Mouse (Mus musculus): ENCODE results near the gene Mapk13. TPM values are rescaled to one million over a fixed set of nuclear protein-coding genes. Genes with fewer than 3 reads are reported as not detected.
"Not testable (repeated sequence)": the region's sequence is repeated elsewhere in the genome, so short reads cannot be mapped to it uniquely, and the experiment has no call there.

Gene Mapk13
- polyA plus RNA-seq, 1 experiment: 0.88 TPM

DNA sequence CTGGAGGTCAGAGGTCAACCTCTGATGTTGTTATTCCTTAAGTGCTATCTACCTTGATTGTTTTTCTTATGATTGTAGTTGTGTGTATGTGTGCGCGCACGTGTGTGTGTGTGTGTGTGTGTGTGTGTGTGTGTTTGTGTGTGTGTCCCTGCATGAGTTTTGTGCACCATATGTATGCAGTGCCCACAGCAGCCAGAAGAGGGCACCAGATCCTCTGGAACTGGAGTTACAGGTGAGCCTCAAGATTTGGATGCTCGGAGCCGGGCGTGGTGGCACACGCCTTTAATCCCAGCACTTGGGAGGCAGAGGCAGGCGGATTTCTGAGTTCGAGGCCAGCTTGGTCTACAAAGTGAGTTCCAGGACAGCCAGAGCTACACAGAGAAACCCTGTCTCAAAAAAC is 5.2 kb downstream of the Mapk13 start:
- DNase-seq (ENCODE audit: extremely low spot score in 1 of 2, low spot score in 1 of 2): not testable (repeated sequence)

DNA sequence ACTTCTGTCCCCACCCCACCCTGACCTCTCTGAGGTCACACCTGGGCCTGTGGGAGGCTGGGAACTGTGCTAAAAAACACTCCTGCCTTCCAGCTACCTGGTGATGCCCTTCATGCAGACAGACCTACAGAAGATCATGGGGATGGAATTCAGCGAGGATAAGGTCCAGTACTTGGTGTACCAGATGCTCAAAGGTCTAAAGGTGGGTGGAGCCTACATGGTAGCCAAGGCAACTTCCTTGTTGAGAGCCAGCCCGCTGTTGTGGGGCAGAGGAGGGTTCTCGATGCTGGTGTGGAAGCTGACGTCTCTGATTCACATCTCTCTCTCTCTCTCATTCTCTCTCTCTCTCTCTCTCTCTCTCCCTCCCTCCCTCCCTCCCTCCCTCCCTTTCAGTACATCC is 6.1 kb downstream of the Mapk13 start:
- no peak for DNase-seq (ENCODE audit: extremely low spot score in 1 of 2, low spot score in 1 of 2)

DNA sequence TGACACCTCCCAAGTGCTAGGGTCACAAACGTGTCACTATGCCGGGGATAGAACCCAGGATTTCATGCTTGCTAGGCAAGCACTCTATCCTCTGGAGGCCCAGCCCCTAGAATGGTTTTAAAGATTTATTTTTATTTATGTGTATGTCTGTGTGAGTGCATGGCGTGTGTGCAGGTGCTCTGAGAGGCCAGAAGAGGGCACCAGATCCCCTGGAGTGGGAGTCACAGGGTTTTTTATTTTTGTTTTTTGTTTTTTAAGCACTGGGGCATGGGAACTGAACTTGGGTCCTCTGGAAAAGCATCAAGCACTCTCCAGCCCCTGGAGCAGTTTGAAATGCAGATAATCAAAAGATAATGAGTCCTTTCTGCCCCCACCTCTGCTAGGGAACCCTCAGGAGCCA is 7.7 kb downstream of the Mapk13 start:
- no peak for DNase-seq (ENCODE audit: extremely low spot score in 1 of 2, low spot score in 1 of 2)

DNA sequence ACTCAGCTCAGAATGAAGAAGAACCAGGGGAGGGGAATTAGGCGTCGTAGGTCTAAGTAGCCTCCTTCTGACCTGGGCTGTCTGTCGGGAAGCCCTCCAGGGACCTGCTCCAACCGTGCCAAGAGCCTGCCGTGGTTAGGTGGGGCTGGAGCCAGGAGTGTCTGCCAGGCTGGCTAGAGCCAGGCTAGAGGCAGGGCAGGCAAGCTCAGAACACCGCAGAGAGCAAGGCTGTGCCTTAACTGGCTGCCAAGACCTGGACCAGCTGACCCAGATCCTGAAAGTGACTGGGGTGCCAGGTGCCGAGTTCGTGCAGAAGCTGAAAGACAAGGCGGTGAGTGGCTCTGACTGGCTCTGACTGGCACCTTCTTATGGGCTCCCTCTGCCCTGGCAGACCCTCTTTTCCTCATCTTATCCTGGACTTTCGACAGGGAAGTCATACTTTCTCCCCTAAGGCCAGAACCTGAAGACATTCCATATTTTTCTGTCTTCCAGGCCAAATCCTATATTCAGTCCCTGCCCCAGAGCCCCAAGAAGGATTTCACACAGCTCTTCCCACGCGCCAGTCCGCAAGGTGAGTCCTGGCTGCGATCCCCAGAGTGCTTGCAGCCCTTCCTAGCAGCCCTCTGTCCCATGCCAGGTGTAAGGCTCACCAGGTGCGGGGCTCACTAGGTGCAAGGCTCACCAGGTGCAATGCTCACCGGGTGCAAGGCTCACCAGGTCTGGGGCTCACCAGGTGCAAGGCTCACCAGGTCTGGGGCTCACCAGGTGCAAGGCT is 8.3 kb downstream of the Mapk13 start:
- DNase-seq (ENCODE audit: extremely low spot score in 1 of 2, low spot score in 1 of 2): peak in 1 of 2 experiments; percentile 14

DNA sequence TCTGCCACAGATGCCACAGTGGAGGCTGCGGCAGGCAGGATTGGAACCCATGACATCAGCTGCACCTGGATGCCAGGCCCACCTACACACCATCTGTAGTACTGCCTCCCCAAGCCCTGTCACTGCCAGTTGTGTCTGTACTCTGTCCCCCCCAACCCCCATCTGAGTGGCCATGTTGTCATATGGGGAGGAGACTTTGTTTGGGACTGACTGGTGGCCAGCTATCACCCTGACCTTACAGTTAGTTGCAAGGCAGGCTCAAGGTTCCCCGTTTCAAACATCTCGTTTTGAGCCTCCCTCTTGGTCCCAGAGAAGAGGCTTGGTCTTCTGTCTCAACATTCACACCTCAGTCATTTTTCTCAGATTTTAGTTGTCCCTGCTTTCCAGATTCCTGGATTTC is 10.6 kb downstream of the Mapk13 start:
- no peak for DNase-seq (ENCODE audit: extremely low spot score in 1 of 2, low spot score in 1 of 2)

DNA sequence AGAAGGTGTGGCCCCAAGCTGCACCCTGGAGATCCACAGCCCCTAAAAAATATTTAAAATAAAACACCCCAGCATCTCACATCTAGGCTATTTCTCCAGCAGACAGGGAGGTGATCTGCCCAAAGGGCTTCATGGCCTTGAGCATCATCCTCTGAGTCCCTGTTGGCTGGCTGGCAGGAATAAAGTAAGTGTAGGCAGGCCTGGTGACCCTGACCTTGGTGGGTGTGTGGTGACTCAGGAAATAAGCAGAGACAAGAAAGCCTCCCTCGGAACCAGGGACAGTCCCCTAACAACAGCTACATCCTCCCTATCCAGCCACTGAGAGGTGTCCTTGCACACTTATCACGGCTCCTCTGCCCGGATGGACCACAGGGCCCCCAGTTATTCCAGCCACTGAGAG is 11.7 kb downstream of the Mapk13 start:
- no peak for DNase-seq (ENCODE audit: extremely low spot score in 1 of 2, low spot score in 1 of 2)

DNA sequence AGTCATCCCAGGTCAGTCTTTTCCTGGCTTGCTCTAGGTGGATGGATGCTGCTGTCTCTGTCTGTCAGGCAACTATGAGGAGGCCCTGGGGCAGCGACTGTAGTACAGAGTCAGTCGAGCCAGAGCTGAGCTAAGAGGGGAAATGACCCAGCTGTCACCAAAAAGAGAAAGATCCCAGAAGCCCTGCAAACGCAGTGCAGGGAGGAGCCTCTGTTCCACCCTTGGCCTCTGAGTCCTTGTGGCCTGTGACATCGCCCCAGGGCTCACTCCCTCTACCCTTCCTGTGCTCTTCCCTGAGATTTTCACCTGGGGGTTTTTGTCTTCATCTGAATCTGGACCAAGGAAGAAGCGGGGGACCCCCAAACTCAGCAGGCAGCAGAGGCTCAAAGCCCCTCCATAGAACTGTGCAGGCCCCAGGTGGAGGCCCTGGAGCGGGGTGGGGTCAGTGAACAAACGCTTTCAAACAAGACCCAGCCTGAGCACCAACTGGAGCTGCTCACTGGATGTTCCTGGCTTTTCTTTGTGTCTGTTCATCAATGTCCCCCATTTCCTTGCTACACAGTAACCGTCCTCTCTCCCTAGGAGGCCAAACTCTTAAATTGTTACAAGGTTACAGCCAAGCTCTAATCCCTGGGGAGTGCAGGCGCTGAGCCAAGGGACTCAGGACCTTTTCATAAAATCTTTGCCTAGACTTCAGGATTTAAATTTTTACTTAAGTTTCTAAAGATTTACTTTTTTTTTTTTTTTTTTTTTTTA is 12.4 kb downstream of the Mapk13 start:
- DNase-seq (ENCODE audit: extremely low spot score in 1 of 2, low spot score in 1 of 2): no peak

DNA sequence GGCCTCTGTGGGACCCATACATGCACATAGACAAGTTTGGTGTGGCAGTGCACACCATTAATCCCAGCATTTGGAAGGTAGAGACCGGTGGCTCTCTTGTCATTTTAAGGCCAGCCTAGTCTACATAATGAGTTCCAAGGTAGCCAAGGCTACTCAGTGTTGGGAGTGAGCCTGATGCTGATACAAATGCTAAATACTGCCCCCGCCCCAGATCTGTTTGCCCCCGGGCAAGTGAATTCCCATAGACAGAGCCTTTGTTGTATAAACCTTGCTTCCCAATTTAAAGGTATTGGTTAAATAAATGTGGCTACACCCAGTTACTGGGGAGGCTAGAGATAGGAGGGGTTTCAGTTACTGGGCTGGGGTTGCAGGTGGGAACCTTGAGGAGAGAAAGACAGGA is 15.9 kb downstream of the Mapk13 start:
- no peak for DNase-seq (ENCODE audit: extremely low spot score in 1 of 2, low spot score in 1 of 2)

DNA sequence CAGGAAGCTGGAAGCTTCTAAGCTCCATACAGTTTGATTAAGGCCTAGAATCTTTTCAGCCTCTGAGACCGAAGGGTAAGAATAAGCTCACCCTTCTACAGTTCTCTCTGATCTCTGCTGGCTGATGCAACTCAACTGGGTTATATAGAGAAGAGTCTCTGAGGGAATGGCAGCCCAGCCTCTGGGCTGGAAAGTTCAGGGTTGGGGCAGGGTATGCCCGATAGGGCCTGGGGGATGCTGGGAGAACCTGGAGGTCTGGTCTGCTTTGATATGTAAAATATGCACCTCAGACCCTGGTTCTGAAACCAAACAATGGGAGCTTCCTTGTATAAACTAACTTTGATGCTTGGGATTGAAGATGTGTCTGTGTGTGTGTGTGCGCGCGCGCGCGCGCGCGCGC is 18.4 kb downstream of the Mapk13 start:
- DNase-seq (ENCODE audit: extremely low spot score in 1 of 2, low spot score in 1 of 2): no peak

DNA sequence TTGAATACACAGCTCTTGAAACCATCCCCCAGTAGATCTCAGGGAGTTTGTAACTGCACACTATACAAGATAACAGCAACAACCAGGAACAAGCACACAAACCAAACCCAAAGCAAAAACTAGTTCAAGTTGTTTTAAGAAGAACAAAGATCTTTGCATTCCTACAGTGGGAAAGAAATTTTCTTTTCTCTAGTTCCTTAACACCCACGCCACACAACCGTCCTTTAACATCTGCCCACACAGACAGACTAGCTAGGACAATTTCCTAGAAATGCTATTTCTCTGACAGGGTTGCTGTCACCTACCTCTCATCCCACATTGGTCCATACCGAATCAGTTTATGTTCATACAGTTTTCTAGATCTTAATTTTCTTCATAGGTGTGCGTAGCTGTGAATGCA is 27.9 kb downstream of the Mapk13 start:
- peak in 1 of 2 experiments; percentile 34 for DNase-seq (ENCODE audit: extremely low spot score in 1 of 2, low spot score in 1 of 2)

DNA sequence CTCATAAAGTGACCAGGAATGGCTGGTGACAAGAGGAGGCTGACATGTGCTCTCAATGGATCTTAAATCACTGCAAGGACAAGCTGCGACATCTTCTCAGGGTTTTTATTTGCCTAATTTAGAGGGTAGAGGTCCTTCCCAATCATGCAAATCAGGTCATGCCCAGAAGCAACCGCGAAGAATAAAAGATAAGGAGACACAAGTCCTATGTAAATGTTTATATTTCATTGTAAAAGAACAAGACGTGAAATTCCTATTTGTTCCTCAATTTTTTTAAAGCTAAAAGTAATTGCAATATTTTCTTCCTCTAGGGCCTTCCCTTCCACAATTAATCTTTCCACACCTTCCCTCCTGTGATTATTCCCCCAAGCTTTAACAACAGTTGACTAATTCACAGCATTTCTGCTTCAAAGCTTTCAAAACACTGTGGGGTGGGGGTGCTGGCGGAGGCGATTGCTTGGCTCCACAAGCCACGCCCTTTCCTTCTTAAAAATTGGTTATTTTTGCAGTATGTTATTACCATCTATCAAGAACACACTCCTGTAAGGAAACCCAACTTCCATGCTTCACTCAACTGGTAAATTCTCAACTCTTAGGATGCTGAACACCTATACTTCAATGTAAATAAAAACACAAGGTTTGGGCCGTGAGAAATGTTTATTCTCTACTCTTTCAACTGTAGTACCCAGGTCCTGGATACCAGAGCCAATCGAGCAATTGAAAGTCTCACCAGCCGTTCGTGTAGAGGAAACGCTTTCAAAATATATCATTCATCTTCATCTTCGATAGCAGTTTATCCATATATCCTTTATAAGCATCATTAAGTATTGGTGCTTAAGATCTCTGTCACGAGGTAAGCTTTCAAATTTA is 30.4 kb downstream of the Mapk13 start:
- DNase-seq (ENCODE audit: extremely low spot score in 1 of 2, low spot score in 1 of 2): no peak

DNA sequence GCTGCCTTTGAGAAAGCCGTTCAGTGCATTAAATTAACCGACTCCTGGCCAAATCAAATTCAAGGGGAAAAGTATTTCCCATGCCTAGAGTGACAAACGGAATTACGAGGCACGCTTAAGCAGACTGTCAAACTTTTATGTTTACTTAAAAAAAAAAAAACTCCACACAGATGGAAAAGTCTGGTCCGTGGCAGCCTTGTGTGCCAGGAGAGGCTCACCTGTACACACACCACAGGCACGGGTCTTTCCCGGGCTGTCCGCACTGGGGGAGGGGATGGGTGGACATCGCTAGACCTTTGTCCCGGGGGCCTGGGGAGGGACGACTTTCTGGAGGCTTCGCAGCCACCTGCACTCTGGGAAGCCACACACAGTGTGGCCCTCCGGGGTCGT is 31.2 kb downstream of the Mapk13 start:
- DNase-seq (ENCODE audit: extremely low spot score in 1 of 2, low spot score in 1 of 2): no peak

DNA sequence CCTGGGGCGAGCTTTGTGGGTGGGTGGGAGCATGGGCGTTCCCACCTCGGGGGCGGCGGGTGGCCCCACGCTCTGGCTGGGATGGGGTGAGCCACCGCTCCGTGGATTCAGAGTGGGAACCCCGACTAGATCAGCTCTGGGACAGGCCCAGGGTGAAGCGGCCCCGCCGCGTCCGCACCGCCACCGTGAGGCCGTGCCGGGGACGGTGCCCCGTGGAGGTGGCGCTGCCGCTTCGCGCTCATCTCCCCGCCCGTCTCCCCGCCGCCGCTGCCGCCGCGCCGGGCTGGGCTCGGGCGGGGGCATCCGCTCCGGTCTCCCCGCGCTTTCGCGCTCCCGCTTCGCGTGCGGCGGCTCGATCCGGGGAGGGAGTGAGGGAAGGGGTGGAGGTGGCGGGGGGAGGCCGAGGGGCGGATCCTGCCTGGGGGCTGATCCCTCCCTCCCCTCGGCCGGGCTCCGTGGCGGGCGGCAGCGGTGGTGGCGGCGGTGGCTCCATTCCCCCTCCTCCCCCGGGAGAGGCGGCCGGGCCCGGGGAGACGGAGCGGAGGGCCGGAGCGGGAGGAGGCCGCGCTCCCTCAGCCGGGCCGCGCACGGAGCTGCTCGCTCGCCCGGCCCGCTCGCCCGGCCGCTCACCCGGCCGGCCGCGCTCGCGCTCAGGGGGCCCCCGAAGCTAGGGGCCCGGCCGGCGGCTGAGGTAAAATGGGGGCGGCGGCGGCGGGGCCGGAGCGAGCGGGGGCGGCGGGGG is 31.7 kb downstream of the Mapk13 start, which contains the start of gene Brpf3:
Gene Brpf3, plus strand, starts transcription at position 420 of the 742 bp plus-strand sequence.
- peak in 1 of 2 experiments; percentile 63 for DNase-seq (ENCODE audit: extremely low spot score in 1 of 2, low spot score in 1 of 2)

DNA sequence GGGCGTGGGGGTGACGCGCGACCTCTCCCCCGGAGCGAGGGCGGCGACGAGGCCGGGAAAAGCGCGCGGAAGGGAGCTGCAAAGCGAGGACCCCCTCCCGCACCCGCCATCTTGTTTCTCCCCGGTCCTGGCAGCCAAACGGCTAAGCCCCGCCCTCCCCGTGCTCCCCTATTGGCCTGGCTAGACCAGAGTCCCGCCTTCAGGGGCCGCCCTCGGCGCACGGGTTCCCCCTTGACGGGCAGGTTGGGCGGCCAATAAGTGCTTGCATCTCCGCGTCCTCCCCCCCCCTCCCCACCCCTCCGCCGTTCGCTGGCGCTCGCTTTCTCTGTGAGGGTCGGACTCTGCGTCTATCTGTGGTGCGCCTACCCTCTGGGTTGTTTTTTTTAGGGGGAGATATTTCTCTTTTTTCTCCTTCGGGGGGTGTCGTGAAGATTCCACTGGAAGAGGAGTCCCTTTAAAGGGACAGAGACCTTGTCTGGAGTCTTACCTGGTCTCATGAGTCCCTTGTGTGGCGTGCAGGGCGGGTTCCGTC is 32.4 kb downstream of the Mapk13 start:
- peak; percentile 94 to 98 for DNase-seq (ENCODE audit: extremely low spot score in 1 of 2, low spot score in 1 of 2)

DNA sequence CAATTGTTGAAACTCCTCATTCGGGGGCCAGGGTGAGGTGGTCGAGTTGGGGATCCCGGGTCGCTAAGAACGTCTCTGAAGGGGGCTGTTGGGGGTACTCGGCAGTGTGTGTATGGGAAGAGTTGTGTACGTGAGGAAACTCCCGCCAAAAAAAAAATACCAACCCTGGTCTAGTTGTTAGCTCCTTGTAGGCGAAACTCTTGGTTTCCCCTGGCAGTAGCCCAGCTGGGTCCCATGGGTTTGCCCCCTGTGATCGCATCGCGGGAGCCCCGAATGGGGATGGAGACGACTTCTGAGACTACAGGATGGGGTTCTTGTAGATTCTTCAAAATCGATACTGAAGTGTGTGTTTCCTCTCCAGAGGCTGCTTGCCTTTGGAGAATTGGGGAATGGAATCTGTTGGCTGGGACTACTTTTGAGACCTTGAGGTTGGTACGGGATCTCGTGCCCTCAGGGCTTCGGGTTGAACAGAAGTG is 32.9 kb downstream of the Mapk13 start:
- no peak for DNase-seq (ENCODE audit: extremely low spot score in 1 of 2, low spot score in 1 of 2)

DNA sequence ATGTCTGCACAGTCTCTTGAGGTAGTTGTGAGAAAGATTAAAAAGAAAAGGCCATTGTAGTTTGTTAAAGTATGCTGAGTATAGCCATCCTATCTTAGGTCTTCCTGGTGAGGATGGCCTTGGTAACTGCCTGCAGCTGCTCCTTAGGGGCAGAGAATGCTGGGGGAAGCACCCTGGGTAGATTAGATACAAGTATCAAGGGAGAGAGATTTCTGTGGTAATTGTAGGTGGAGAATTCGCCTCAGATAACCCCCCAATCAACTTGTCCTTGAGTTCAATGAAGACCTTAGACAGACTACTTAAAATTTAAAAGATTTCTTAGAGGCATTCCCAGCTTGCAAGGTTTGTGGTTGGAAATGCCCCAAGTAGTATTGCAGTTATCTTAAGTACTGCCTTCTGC is 34.2 kb downstream of the Mapk13 start:
- no peak for DNase-seq (ENCODE audit: extremely low spot score in 1 of 2, low spot score in 1 of 2)

DNA sequence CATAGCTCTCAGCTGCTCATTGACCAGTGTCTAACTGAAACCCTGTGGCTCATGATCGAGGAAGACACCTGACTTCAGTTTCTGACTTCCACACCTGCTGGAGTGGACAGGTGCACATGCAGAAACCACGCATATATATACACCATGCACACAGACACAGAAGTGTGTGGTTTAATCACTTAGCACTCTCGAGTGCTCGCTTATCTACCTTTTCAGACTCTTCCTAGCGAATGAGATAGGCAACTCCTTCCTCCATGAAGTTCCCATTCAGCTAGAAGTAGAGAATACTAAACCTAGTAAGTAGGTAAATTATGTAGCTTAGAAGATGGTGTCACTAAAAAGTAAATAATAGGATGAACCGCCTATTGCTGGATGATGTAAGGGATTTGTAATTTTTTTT is 35.9 kb downstream of the Mapk13 start:
- no peak for DNase-seq (ENCODE audit: extremely low spot score in 1 of 2, low spot score in 1 of 2)

DNA sequence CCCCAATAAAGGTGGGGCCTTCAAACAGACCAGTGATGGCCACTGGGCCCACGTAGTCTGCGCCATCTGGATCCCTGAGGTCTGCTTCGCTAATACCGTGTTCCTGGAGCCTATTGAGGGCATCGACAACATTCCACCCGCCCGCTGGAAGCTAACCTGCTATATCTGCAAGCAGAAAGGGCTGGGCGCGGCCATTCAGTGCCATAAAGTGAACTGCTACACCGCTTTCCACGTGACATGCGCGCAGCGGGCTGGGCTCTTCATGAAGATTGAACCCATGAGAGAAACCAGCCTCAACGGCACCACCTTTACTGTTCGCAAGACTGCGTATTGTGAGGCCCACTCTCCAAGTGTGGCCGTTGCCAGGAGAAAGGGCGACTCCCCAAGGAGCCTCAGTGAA is 37.7 kb downstream of the Mapk13 start:
- no peak for DNase-seq (ENCODE audit: extremely low spot score in 1 of 2, low spot score in 1 of 2)

DNA sequence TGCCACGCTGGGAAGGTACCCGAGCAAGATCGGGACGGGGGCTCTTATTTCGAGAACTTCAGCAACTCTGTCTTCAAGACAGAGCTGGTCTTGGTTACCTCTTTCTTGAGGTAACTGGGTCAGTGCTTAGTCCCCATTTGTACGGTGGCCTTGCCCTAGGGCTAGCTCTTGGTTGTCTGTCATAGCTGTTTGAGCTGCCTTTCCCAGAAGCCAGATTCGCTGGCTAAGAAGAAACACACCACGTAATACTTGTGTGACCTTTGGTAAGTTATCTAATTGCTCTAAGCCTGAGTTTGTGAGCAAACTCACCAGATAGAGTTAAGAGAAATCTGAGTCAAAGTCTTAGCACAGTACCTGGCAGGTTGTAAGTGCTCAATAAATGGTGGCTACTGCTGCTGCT is 39.6 kb downstream of the Mapk13 start:
- no peak for DNase-seq (ENCODE audit: extremely low spot score in 1 of 2, low spot score in 1 of 2)

All from frontal cortex, adult 2 months (tissue).